Mouse (Mus musculus) ES-E14 (cell line): ENCODE results near the gene Mrpl30.

Experiments
- MAFK ChIP-seq: IDR thresholded peaks from 2 replicates; pipeline ENCODE4 v1.6.1; 2014; ENCODE audit warnings: mild to moderate bottlenecking, low read depth, low read length, inconsistent platforms; ENCODE audit not compliant: insufficient read depth
- ZC3H11A ChIP-seq: IDR thresholded peaks from 2 replicates; pipeline ENCODE4 v1.6.1; 2012; ENCODE audit warnings: low read depth, mild to moderate bottlenecking, inconsistent platforms, low read length, borderline replicate concordance
- ZNF384 ChIP-seq: IDR thresholded peaks from 2 replicates; pipeline ENCODE4 v1.6.1; 2012; ENCODE audit warnings: low read depth, low read length, inconsistent platforms

DNA sequence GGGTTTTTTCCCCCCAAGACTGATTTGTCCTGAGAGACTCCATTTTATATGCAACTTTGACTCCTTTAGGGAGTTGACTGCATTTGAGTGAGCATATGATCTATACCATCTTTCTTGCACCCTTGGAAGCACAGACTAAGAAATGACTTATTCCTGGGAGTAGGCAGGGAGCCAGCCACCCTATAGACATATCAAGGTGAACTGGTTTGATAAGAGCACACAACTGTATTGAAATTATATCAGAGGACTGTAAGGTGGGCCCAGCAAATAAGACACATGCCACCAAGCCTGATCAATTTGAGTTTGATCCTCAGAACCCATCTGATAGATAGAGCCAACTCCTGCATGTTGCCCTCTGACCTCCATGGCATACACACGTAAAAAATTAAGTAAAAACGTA is 20.9 kb upstream of the Mrpl30 start:
- TF ChIP-seq ZC3H11A (no peak), MAFK (no peak), ZNF384 (no peak)
